Mouse (Mus musculus) induced T-regulatory cell, adult 2 months (primary cell): ENCODE results near the gene Pdia4.
A peak's percentile ranks its signal among the peaks of the same experiment; 100 is the strongest.
"Not testable (repeated sequence)": the region's sequence is repeated elsewhere in the genome, so short reads cannot be mapped to it uniquely, and the experiment has no call there.

ENCODE experiments used
- DNase-seq: peaks from one replicate; pipeline ENCODE4 v3.0.0-alpha.2; 2012; ENCODE audit warnings: low read depth

Pdia4 gene

DNA sequence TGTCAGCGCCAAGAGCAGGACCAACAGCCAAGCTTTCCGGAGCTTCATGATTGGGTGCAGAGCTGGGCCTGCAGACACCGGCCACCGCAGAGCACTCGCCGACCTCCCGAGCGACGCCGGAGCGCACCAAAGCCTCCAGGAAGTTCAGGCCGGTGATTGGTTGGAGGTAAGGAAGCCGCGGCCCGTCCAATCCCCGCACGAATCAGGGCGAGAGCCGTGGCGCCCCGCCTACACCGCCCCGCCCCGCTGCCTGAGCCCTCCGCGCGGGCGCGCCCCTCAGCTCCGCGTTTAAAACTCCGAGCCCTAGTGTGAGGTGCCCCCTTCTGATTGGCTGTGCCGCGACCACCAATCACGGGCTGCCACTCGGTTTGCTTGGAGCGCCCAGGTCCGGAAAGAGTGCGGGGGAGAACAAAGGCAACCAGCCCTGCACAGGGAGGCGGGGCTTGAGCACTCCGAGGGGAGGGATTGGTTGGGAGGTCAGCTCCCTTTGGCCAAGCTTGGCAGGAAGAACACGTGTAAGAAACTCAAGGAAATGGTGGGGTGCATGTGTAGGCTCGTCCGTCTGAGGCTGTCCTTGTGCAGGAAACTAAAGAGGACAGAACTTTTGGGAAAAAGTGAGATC, at the start of gene Pdia4:
Pdia4 (minus strand) TSS at position 174 of the 622 bp plus-strand sequence.
- peak; percentile 98 for DNase-seq

DNA sequence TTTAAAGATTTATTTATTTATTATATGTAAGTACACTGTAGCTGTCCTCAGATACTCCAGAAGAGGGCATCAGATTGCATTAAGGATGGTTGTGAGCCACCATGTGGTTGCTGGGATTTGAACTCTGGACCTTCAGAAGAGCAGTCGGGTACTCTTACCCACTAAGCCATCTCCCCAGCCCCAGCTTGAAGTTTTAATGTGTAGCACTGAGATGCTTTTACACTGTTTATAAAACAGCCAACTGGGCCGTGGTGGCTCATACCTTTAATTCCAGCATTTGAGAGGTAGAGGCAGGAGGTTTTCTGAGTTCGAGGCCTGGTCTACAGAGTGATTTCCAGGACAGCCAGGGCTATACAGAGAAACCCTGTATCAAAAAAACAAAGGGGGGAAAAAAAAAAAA, 44.5 kb upstream of the Pdia4 start:
- DNase-seq, result not testable (repeated sequence)

GRCm38 (mm10) chr6:47857241-47857640, 44.0 kb upstream of the Pdia4 start:
- no peak for DNase-seq

DNA sequence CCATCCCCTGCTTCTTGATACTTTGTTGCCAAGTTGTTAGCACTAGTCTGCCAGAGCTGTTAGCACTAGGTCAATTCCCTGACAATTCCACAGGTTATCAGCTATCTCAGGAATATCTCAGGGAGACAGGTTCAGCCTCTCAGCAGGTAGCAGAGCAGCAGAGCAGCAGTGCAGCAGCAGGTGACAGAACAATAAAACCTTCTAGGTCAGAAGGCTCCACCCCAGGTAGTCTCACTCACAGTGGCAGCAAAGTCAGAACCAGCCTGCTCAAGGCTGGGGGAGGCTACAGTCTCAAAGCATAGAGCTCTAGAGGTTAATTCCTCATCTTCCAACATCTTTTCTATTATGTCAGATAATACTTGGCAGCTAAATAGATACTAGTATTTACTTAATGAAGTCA, 32.5 kb upstream of the Pdia4 start:
- no peak for DNase-seq

DNA sequence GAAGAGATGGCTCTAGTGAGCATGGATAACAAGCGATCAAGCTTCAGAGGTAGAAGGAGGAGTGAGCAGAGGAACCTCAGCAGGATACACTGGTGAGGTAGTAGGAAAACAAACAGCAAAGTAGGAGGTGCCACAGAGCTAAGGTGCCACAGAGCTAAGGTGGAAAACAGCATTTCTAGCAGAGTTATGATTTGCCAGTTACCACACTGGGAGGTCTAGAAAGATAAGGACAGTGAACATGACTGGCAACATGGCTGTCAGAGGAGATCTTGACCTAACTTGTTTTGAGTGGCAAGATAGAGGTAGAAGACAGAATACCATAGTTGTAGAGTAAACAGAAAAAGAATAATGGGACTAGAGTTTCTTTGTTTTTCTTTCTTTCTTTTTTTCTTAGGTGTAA, 29.1 kb upstream of the Pdia4 start:
- DNase-seq, result no peak

DNA sequence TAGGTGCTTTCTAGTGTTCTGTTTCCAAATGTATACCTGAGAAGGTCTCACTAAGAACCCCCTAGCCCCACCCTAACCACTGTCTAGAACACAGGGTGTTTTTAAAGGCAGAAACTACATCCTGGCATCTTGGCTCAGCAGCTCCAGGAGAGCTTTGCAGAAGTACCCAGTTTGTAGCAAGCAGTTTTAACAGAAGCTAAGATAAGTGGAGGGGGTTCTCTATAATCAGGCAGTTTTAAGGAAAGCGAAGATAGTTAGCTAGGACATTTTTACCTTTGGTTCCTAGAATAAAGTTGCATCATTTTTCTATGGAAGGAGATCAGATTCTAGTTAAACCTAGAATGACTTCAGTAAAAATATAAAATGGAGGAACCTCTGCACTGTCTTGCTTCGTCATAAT, 28.6 kb upstream of the Pdia4 start:
- DNase-seq, result no peak

DNA sequence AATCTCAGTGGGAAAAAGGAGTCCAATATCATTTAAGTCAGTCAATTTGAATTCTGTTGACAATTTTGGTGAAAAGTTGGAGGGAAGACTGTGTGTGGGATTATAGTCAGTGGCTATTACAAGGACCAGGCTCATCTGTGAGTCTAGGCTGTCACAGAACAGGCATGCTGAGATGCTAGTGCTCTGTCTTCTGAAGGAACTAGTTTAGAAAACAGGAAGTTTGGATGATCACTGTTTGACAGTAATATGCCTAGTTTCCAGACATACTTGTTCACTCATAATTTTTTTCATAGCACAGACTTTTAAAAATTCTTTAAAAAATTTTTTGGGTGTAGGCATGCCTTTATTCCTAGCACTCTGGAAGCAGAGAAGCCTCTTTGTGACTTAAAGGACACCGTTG, 27.8 kb upstream of the Pdia4 start:
- no peak for DNase-seq

DNA sequence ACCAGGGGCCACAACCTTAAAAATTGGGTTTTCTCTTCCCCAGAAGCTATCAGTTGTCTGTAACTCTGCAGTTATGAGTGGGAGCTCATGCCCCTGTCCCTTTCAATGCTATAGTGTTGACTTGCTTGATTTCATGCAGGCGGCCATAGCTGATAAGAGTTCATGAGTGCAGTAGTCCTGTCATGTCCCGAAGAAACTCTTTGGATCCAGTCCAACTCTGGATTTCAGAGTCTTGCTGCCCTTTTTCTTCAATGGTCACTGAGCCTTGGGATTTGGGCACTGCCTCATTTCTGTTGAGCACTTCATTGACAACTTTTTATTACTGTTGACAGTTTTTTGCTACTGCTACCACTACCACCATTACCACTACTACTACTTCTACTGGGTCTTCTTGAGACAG, 24.4 kb upstream of the Pdia4 start:
- no peak for DNase-seq

DNA sequence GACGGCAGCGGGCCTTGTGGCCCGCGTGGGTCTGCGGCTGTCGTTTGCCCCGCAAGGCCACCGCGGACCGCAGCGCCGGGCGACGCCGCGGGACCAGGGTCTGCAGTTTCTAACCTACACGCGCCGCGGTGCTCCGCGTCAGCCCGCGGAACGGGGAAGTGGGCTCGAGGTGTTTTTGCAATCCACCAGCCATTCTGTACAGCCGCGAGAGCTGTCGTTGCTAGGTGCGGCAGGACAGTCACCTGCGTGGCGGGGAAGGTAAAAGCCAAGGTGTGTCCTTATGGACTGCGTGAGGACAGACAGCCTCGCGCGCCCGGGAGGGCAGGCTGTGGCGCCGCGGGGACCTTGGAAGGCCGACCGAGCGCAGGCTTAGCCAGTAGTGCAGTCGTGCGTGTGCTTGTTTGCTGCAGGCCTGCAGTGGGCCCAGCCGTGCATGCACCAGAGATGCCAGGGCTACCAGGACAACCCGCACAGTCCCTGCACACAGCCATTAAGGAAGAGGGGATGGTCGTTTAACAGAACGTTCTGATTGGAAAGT, 22.8 kb upstream of the Pdia4 start:
- peak; percentile 69 for DNase-seq

GRCm38 (mm10) chr6:47835482-47835983, 22.3 kb upstream of the Pdia4 start, which contains the start of gene Zfp398:
Gene Zfp398 (plus strand): TSS chr6:47835661.
- DNase-seq, result peak; percentile 94

DNA sequence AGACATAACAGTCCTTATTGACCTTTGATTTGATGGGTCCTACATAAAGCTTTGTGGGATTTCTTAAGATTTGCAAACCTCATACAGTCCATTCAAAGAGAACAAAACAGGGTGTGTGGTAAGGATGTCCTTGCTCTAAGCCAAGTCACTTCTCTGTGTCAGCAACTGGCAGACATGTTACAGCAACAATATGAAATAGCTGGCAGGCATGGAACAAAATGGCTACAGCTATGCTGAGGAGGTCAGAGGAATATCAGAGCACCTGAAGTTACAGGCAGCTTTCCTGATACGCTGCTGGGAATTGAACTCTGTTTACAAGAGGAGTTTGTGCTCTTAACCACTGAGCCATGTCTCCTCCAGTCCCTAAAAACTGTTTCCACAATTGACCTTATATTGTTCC, 19.0 kb upstream of the Pdia4 start:
- DNase-seq, result no peak

DNA sequence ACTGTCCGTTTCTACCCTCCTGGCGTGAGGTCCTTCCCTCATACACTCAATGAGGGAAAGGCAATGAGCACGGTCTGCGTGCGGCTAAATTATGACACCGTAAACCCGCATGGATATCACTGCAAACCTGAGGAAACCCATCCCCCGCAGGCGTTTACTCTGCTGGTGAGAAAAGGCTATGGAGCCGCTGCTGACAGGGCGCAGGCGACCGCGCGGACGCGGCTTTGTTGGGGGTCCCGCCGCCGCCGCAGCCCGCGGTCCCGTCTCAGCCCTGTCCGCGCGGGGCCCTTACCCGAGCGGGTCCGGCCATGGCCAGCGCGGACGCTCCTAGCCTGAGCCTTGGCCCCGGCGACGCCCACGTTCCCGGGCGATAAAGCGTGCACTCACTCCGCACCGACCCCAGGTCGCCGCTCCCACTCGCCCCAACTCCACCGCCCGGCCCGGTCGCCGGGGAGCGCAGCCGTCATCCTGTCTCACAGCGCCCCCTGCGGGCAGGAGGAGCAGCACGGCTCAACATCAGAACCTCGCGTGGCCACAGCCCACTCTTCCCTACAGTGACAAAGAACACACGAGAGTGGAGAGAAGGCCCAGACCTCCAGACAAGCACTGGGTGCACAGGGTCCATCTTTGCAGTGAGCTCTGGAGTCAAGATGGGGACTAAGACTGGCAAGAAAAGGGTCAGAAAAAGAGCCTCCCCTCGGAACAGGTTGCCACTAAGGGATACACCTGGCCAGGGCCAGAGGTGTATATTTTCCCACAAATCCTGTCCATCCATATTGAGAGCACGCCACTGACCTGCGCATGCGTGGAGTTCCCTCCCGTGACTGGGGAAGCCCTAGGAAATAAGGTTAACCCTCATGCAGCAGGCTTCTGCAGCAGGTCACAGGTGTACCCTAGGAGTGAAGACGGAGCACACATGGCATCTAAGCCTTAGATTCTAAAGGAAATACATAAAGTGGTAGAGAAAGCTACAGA, 17.2 kb upstream of the Pdia4 start, which contains the start of gene Zfp786:
Zfp786 (minus strand) TSS at position 764 of the 975 bp plus-strand sequence.
- DNase-seq, result peak; percentile 94

- peak; percentile 51 for DNase-seq
Measured at GRCm38 (mm10) chr6:47828950-47829349, 15.7 kb upstream of the Pdia4 start.

DNA sequence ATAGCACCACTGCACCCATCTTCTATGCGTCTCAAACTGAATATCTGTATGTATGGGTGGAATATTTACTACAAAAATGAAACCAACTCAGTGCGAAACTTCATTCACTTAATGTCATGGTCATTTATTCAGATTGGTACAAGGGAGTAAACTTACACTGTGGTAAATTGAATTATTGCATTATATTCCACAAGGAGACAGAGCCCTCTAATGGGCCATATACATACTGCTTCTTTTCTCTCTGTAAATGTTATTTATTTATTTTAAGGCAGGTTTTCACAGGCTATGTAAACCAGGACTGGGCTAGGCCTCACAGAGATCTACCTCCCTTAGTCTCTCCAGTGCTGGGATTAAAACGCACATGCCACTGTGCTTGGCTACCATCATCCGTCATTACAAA, 14.2 kb upstream of the Pdia4 start:
- no peak for DNase-seq

GRCm38 (mm10) chr6:47824241-47824640, 11.0 kb upstream of the Pdia4 start:
- DNase-seq, result no peak

GRCm38 (mm10) chr6:47821776-47822175, 8.5 kb upstream of the Pdia4 start:
- no peak for DNase-seq

- no peak for DNase-seq
Measured at GRCm38 (mm10) chr6:47821236-47821635, 8.0 kb upstream of the Pdia4 start.

GRCm38 (mm10) chr6:47819626-47820325, 6.5 kb upstream of the Pdia4 start:
- DNase-seq, result no peak

DNA sequence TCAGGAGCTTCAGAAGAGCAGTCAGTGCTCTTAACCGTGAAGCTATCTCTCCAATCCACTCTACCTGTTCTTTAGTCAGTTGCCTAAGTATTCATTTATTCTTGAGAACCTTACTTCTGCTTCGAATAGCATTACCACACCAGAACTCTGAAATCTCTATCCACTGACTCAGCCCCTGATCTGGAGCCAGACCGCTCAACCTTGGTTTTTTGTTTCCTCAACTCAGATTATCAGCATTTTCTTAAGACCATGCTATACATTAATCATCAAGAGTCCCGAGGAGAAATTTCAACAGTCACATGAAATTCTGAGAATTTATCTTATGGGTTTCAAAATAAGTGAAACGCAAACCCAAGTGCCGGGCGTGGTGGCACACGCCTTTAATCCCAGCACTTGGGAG, 5.5 kb upstream of the Pdia4 start:
- DNase-seq, result no peak

- no peak for DNase-seq
Measured at GRCm38 (mm10) chr6:47816151-47816550, 2.9 kb upstream of the Pdia4 start.

- peak; percentile 39 for DNase-seq
Measured at GRCm38 (mm10) chr6:47812271-47812915, 837 bp downstream of the Pdia4 start.

GRCm38 (mm10) chr6:47811324-47811723, 1.9 kb downstream of the Pdia4 start:
- DNase-seq, result no peak
